Mouse (Mus musculus) heart, postnatal 0 days (tissue): Measurements from ENCODE around the gene Thap8.

ENCODE experiments used
- CTCF ChIP-seq: IDR thresholded peaks from 2 replicates; pipeline ENCODE4 v1.5.1; 2016; ENCODE audit warnings: antibody characterized with exemption, control low read depth, low read depth
- EP300 ChIP-seq: IDR thresholded peaks from 2 replicates; pipeline ENCODE4 v1.6.1; 2016; ENCODE audit warnings: antibody characterized with exemption, low read depth

- no peak for TF ChIP-seq CTCF
- no peak for TF ChIP-seq EP300
Observed at GRCm38 (mm10) chr7:30265531-30265930, 14.4 kb upstream of the Thap8 start.
